Mouse (Mus musculus) right cerebral cortex, postnatal 25 days (tissue): ENCODE measurements around the gene Cadm2.

Source experiments
- DNase-seq: peaks from one replicate; pipeline ENCODE4 v3.0.0; 2022

Gene Cadm2

GRCm38 (mm10) chr16:66921414-66921915 lies 699.2 kb downstream of the Cadm2 start:
- DNase-seq = no peak

GRCm38 (mm10) chr16:66919889-66920402 lies 700.8 kb downstream of the Cadm2 start:
- DNase-seq = no peak

DNA sequence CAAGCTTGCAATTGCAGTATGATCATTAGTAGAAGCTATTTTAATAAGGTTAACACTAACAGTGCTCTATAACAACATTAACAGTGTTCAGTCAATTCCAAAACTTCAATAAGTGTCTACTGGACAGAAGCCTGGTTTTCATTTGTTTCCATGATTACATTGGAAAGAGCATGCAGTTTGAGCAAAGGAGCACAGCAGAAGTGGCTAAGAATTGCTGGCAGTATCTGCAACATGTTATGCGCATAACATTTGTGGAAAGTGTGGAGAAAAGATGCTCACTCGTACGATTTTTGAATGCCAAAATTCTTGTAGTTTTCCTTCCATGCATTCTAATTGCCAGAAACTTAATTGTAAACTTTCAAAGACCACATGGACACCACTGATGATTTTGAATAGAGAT lies 718.9 kb downstream of the Cadm2 start:
- DNase-seq = no peak

DNA sequence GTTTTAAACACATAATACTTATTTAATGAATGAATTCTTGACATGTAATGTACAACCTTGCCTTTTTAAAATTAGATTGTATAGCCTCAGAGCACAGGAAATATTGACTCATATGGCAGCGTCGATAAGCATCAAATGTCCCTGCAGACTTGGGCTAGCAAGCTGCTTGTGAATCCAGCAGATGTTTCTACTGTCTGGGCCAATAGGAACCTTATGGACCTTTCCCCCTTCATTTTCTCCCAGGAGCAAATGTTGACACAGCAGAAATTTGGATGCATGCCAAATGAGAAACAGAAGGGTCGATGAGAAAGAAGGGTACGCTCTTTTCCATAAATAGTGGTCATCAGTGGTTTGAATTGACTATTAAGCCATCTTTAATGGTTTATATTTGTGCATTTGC lies 720.0 kb downstream of the Cadm2 start:
- no peak for DNase-seq

DNA sequence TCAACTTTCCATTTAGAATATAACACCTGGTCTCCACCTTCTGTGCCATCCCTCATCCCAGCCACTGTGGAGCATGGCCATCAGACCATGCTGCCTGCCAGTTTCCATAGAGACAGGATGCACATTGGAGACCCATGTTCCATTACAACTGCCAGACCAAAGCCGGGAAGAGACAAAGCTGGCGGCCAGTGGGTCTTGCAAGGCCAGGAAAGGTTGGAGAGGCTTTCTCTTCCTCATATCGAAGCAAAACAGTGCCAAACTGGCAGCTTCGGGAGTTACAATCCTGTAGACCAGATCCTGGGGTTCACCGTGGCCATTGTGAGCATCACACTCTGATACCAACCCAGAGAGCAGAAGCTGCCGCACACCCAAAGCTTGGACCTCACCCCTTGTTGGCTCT lies 728.3 kb downstream of the Cadm2 start:
- DNase-seq = no peak

- DNase-seq = no peak
These were observed 729.0 kb downstream of the Cadm2 start for GRCm38 (mm10) chr16:66891559-66892247.

- DNase-seq = no peak
These were observed 730.8 kb downstream of the Cadm2 start for GRCm38 (mm10) chr16:66889907-66890306.

DNA sequence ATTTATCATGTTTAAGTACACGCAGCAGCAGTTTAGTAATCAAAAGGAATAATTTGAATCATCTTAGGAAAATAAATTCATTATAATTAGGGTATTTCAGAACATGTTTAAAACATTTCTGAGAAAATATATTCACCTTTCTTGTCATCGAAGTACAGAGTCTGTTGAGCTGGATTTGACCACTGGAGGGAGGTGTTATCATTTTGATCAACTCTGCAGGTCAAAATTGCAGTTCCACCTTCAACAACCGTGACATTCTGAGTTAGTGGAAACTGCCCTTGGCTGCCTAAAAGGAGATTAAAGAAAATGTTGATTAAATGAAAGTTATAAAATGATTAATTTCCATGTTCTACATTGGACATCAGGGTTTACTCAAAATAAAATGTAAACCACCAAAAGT lies 738.1 kb downstream of the Cadm2 start:
- no peak for DNase-seq

- no peak for DNase-seq
These were observed 749.5 kb downstream of the Cadm2 start for GRCm38 (mm10) chr16:66871201-66871600.

DNA sequence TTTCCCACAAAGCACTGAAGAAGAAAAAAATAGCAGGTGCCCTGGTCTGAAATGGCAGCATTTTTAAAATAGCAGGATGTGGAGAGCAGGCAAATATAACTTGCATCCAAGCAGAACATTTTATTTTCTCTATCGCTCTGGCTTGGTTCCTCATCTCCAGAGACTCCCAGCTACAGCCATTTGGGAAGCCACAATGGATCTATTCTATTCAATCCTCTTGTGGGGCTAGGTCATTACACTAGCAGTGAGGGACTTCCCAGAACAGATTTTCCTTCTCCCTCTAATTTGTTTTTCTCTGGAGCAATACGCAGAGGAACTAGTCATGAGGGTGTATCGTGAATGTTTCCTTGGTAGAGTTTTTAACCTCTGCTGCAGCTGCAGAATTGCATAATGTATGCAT lies 769.7 kb downstream of the Cadm2 start:
- DNase-seq = no peak

- DNase-seq = no peak
These were observed 795.8 kb downstream of the Cadm2 start for GRCm38 (mm10) chr16:66824866-66825265.

DNA sequence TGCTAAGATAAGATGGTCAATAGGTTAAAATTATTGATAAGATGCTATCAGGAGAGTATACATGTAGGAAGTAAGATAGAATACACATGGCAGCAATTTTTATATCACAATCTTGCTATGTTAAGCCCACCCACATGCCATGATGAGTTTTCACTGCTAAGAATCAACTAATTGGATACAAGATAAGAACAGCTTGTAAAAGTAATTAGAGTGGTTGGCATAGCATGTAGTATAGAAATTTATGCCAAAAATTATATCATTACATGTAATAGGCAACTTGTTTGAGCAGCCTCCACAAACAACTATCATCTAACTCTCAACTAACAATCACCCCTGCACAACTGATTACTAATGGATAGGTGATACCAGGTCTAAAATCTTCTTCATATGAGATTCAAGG lies 809.2 kb downstream of the Cadm2 start:
- DNase-seq = no peak

- no peak for DNase-seq
These were observed 822.5 kb downstream of the Cadm2 start for GRCm38 (mm10) chr16:66798204-66798603.

DNA sequence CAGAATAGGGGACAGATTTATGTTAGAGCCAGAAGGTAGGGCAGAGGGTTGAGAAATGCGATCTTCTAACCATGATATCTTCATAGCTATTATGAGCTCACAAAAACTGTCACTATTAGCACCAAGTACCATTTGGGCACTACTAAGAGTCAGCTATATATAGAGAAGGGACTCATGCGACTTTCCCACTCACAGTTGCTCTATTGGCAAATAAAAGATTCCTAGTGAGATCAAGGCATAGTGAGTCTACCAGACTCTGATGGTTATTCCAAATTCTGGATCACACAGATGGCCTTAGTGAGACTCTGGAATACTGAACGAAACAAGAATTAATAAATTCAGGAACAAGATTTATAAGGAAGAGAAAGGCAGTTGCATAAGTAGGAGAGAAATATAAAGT lies 827.6 kb downstream of the Cadm2 start:
- no peak for DNase-seq

GRCm38 (mm10) chr16:66771883-66772282 lies 848.8 kb downstream of the Cadm2 start:
- DNase-seq = no peak

DNA sequence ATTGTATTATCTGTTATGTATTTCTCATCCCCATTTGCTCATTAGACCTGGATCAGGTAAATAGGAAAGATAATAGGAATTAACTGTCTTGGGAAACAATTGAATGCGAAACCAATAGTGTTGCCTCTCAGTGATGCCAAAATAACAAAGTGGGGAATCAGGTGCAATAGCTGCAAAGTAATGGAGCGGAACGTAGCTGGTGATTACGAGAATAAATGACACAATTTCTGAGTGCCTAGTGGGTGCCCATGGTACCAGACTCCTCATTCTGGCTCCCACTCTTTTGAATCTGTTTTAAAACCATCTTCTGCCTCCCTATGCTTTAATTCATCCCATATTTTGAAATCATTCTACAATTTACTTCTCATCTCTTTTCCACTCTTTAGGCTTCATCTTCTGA lies 851.2 kb downstream of the Cadm2 start:
- DNase-seq = no peak

GRCm38 (mm10) chr16:66768684-66769389 lies 851.9 kb downstream of the Cadm2 start:
- DNase-seq = no peak

GRCm38 (mm10) chr16:66761546-66762473 lies 858.9 kb downstream of the Cadm2 start:
- DNase-seq = no peak

- DNase-seq = peak; percentile 25
These were observed 872.2 kb downstream of the Cadm2 start for GRCm38 (mm10) chr16:66748533-66748932.

GRCm38 (mm10) chr16:66731212-66731611 lies 889.5 kb downstream of the Cadm2 start:
- DNase-seq = no peak

- DNase-seq = no peak
These were observed 914.2 kb downstream of the Cadm2 start for GRCm38 (mm10) chr16:66706476-66706875.

DNA sequence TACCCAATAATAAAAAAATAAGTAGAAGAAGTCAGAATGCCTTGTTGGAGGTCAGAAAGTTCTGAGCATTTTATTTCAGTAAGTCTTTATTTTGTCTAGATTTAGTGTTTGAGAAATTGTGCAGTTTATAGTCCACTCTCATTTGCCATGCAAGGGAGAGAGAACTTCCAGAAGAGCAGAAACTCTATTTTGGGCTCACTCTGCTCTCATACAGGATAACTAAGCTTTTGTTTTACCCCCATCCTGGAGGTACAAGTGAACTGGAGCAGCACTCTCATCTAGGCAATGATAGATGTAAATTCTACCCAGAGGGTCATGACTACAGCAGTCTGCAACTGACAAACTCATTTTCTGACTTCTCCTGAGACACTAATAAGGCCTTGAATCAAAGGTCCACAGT lies 925.9 kb downstream of the Cadm2 start:
- no peak for DNase-seq

DNA sequence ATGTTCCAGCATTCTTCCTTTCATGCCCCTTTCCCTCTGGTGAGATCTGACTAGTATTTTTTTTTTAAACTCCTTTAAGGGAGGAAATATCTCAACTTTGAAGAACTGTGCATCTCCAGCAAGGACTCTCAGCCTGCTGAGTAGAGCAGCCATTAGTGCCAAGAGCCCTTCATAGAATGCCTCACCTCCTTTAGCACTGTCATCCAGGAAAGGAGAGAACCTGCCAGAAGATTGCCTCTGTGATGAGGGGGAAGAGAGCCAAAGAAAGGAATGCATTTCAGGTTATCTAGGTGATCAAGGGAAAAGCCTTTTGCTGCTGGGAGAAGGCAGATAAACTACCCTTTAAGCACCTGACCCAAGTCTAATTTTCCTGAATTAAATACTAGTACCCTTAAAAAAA lies 943.5 kb downstream of the Cadm2 start:
- no peak for DNase-seq
